Mouse (Mus musculus): ENCODE measurements around the gene Foxj2.

Gene Foxj2

GRCm38 (mm10) chr6:122813640-122814039 lies 6.1 kb upstream of the Foxj2 start:
- no peak for DNase-seq (ENCODE audit: low spot score)

DNA sequence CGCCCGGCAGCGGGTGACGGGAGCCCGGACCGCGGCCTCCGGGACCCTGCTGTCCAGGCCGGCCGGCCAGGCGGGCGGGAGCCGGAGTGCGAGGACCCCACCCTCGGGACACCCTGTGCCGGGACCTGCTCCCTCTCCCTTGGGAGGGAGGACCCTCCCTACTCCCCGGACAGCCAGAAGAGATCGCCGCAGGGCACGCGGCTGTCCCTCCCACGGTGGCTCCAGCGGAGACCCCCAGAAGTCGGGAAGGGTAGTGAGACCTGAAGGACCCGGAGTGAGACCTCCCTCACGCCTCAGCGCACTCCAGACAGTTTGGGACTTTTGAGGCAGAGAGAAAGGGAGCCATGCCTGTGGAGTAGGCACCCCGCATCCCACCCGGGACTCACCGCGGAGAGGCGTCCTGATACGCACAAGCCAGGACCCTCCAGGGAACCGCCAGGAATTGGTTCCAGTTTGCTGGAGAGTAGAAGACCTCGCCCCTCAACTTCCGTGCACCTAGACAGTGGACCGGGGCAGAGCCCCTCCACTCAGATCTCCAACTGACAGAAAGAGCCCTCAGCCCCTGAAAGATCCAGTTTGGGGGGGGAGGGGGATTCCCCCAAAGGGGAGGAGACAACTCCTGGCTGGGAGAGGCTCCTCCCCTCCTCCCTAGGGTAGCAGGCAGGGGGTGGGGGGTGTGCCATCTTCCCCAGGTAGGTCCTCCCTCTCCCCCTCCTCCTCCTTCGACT lies 521 bp downstream of the Foxj2 start:
- peak; percentile 14 for DNase-seq (ENCODE audit: low spot score)

DNA sequence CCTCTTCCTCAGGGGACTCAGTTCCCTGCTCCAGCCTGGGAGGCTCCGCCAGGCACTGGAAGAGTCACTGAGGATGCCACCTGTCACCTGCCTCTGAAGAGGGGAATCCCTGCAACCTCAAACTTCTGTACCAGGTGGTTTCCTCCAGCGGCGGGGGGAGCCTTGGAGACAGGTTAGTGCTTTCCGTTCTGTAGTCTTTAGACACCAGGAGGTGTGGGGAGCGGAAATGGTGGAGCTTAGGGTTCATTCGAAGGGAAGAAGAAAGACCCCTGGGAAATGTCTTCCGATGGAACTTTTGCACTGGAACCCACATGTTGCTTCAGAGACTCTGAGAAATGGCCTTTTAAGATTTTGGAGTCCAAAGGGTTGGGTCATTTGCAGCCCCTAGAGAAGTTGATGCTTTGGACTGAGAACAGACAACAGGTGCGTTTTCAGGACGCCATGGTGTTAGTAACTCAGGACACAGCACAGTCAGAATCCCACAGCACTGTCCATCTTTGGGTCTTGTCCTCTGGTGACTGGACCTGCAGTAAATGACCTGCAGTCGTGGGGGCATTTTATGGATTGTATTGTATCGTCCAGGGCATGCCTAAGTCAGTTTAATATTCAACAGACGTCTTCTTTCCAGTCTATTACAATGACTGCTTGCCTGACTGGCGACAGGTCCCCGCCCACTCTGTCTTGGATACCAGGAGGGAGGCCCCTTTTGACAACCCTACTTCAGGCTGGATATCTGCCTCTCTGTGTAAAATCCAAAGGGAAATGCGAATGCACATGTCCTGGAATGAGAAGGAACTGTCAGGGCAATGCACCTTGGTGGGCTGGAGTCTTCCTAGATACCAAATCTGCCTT lies 1.3 kb downstream of the Foxj2 start:
- DNase-seq (ENCODE audit: low spot score) = peak; percentile 29

DNA sequence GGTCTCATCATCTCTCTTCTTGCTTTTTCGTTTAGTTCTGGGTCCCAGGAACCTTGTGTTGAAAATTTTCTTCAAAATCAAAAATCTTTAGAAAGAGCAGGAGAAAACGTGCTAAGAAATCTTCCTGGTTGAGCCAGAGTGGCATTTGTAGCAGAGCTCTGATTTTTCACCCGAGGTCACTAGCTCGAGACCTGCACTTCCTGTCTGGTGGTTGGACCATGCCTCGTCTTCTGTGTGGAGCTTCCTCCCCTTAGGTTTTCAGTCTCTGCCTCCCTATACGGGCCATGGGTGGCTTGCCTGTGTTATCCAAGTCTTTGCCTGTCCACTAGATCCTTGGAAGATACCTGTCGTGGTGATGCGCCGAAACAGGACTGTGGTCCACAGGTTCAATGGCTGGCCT lies 2.1 kb downstream of the Foxj2 start:
- no peak for DNase-seq (ENCODE audit: low spot score)

- no peak for DNase-seq (ENCODE audit: low spot score)
Observed at GRCm38 (mm10) chr6:122824086-122824485, 4.4 kb downstream of the Foxj2 start.

DNA sequence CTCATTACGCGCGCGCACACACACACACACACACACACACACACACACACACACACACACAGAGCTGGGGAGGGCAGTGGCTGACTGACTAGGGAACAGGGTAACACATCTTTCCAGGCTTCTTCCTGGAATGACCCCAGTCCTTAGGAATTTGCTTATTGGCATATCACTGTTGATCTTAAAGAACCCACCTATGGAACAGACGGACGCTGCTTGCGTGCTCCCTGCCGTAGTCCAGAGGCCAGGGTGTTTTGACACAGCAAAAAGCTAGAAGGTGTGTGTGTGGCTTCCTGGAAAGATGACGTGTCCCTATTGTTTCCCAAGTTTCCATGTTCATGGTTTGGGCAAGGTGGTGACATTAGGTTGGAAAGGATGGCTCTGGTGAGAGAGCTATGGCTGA lies 5.5 kb downstream of the Foxj2 start:
- no peak for DNase-seq (ENCODE audit: low spot score)

GRCm38 (mm10) chr6:122825923-122826742 lies 6.4 kb downstream of the Foxj2 start:
- peak; percentile 51 for DNase-seq (ENCODE audit: low spot score)

- DNase-seq (ENCODE audit: low spot score) = peak; percentile 35
Observed at GRCm38 (mm10) chr6:122828086-122828485, 8.4 kb downstream of the Foxj2 start.

DNA sequence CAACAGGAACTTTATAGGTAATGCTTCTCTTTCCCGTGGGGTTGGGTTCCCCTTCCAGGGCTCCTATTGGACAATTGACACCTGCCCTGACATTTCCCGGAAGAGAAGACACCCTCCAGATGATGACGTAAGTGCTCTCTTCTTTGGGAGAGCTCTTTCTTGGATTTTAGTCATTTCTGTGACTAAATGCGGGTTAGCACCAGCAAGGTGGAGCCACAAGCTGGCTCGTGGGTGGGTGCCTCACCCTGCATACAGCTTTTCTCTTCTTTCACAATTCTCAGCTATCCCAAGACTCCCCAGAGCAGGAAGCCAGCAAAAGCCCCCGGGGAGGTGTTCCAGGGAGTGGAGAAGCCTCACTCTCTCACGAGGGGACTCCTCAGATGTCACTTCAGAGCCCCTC lies 13.2 kb downstream of the Foxj2 start:
- no peak for DNase-seq (ENCODE audit: low spot score)

DNA sequence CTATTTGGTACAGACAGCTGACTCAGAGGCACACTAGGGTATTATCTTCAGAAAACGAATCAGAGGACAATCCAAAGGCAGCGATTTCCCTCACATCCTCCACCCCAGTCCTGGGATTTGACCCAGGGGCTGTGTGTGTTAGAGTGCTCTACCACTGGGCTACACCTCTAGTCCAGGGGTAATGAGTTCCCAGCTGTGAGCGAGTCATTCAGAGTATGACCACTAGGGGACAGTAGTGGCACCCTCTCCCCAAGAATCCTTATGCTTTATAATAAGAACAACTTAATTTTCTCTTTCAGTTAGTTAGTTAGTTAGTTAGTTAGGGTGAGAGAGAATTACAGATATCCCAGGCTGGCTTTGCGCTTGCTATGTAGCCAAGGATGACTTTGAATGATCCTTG lies 14.7 kb downstream of the Foxj2 start:
- peak; percentile 27 for DNase-seq (ENCODE audit: low spot score)

DNA sequence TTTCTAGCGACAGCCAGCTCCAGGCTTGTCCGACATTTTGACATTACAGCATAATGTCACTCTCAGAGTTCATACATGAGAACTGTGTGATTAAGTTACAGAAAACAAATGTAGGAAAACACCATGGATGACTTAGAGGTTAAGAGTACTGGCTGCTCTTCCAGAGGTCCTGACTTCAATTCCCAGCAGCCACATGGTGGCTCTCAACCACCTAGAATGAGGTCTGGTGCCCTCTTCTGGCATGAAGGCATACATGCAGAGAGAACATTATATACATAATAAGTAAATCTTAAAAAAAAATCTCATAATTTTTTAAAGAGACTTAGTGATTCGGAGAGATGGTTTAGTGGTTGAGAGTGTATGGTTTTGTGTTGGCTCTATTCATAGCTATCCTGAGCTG lies 17.3 kb downstream of the Foxj2 start:
- DNase-seq (ENCODE audit: low spot score) = no peak

DNA sequence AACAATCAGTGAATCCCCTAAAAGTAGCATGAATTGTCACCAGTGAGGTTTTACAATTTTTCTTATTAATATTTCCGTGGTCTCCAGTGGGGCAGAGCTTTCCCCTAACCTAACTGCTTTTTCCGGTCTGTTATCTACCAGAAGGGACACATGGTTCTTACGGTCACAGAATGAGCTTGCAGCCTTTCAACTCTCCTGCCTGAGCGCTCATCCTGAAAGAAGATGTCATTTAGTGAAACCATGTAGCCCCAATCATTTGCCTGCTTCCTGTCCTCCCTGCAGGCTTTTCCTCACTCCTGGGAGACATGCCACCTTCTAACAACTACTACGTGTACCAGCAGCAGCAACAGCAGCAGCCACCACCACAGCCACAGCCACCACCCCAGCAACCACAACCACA lies 17.8 kb downstream of the Foxj2 start:
- no peak for DNase-seq (ENCODE audit: low spot score)

DNA sequence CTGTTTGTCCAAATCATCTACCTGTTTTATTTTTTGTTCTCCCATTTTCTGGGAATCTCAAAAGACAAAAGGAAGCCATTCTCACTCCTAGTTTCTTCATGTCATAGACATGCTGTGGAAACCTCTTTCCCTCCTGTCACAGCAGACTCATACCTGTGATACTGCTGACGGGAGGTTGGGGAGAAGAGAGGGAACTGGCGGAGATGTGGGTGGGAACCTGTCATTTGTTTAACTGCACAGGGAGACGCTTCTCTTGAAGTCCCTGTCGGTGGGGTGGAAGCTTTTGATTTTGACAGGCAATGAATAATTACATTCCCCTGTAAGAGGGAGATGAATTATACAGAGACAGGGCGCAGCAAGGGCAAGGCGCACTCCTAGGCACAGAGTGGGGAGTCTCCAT lies 24.0 kb downstream of the Foxj2 start:
- DNase-seq (ENCODE audit: low spot score) = no peak

- DNase-seq (ENCODE audit: low spot score) = no peak
Observed at GRCm38 (mm10) chr6:122852696-122853095, 33.0 kb downstream of the Foxj2 start.

DNA sequence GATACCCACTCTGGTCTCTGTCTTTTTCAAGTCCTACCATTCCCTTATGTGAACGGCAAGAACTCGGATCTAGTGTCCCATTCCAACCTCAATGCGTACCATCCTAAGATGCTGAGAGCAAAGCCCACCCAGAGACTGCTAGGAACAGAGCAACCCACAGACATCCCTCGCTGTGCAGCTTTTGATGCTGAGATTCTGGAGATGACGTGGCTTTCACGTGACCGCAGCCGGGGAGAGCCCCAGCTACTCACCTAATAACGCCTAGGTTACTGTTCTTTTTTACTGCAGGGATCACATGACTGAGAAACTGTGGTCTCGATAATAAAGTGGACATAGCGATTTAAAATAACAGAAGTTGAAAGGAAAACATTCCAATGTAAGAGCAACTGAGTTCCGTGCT lies 34.8 kb downstream of the Foxj2 start:
- DNase-seq (ENCODE audit: low spot score) = no peak

GRCm38 (mm10) chr6:122855955-122856354 lies 36.2 kb downstream of the Foxj2 start, which contains the start of gene C3ar1:
C3ar1 (minus strand) TSS chr6:122856161.
- DNase-seq (ENCODE audit: low spot score) = no peak

DNA sequence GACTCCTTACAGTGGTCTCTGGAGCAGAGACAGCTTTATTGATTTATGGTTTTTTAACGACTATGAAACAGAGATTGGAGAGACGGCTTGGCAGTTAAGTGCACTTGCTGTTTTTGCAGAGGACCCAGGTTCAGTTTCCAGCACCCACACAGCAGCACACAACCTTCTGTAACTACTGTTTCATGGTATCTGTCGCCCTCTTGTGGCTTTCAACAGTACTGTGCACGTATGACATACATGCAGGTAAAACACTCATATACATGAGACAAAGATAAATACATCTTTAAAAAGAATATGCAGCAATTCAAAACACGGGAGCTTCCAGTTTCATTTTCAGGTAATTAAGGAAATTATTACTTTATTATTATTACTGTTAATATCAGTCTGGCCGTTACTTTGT lies 42.7 kb downstream of the Foxj2 start:
- DNase-seq (ENCODE audit: low spot score) = no peak

- DNase-seq (ENCODE audit: low spot score) = no peak
Observed at GRCm38 (mm10) chr6:122862871-122863270, 43.2 kb downstream of the Foxj2 start.

- no peak for DNase-seq (ENCODE audit: low spot score)
Observed at GRCm38 (mm10) chr6:122867914-122868313, 48.2 kb downstream of the Foxj2 start.

GRCm38 (mm10) chr6:122869846-122870245 lies 50.1 kb downstream of the Foxj2 start:
- no peak for DNase-seq (ENCODE audit: low spot score)

- peak; percentile 7 for DNase-seq (ENCODE audit: low spot score)
Observed at GRCm38 (mm10) chr6:122872800-122873199, 53.1 kb downstream of the Foxj2 start.

Measured in spleen, adult 12 weeks (tissue).